Mouse (Mus musculus) heart, embryonic 14.5 days (tissue): ENCODE data around the gene Jund. TPM values are rescaled to one million over a fixed set of nuclear protein-coding genes. Genes with fewer than 3 reads are reported as not detected.
A peak's percentile ranks its signal among the peaks of the same experiment; 100 is the strongest.

Source experiments
- ATAC-seq: fragments of 200-750 bp; cut with Nextera tagmentation; 2 replicates; pipeline ENCODE4 v1.8.0; 2017; ENCODE audit warnings: low read depth, moderate TSS enrichment; ENCODE audit not compliant: insufficient number of reproducible peaks, insufficient read depth, low FRiP score
- H3K27ac ChIP-seq, 2 experiments: fragments of 200-500 bp in 1 of 2; fragments of 300-500 bp in 1 of 2; sonication (generic) in 1 of 2; replicated peaks in 1 of 2; 2 replicates each; pipeline ENCODE4 v1.5.1; 2012 to 2014; ENCODE audit warnings: low read depth in 2 of 2, low read length in 2 of 2, control low read depth in 1 of 2, mild to moderate bottlenecking in 1 of 2, mixed read lengths in 1 of 2; ENCODE audit not compliant: control insufficient read depth in 1 of 2, insufficient read depth in 1 of 2
- H3K27me3 ChIP-seq: fragments of 300-500 bp; sonication (generic); 2 replicates; pipeline ENCODE4 v1.6.1; 2014; ENCODE audit warnings: mild to moderate bottlenecking, low read length, control low read depth; ENCODE audit not compliant: control insufficient read depth, insufficient read depth
- H3K36me3 ChIP-seq: fragments of 300-500 bp; sonication (generic); 2 replicates; pipeline ENCODE4 v1.6.1; 2014; ENCODE audit warnings: mild to moderate bottlenecking, control low read depth, low read length, mixed read lengths; ENCODE audit not compliant: control insufficient read depth, insufficient read depth
- H3K4me1 ChIP-seq, 2 experiments: fragments of 200-500 bp in 1 of 2; fragments of 300-500 bp in 1 of 2; sonication (generic) in 1 of 2; 2 replicates each; pipeline ENCODE4 v1.6.1; 2012 to 2014; ENCODE audit warnings: low read length in 2 of 2, control low read depth in 1 of 2, mixed read lengths in 1 of 2; ENCODE audit not compliant: control insufficient read depth in 2 of 2, insufficient read depth in 2 of 2
- H3K4me2 ChIP-seq: fragments of 300-500 bp; sonication (generic); 2 replicates; pipeline ENCODE4 v1.6.1; 2014; ENCODE audit warnings: mild to moderate bottlenecking, low read length
- H3K4me3 ChIP-seq, 2 experiments: fragments of 200-500 bp in 1 of 2; fragments of 300-500 bp in 1 of 2; sonication (generic) in 1 of 2; 2 replicates each; pipeline ENCODE4 v1.5.1; 2012 to 2014; ENCODE audit warnings: low read length in 2 of 2, mild to moderate bottlenecking in 2 of 2, control low read depth in 1 of 2, low read depth in 1 of 2, moderate library complexity in 1 of 2; ENCODE audit not compliant: control insufficient read depth in 1 of 2, insufficient read depth in 1 of 2
- H3K9ac ChIP-seq: fragments of 300-500 bp; sonication (generic); 2 replicates; pipeline ENCODE4 v1.6.1; 2014; ENCODE audit warnings: mild to moderate bottlenecking, low read length
- H3K9me3 ChIP-seq: fragments of 300-500 bp; sonication (generic); 2 replicates; pipeline ENCODE4 v1.6.1; 2016; ENCODE audit warnings: low read length, control low read depth; ENCODE audit not compliant: control insufficient read depth
- WGBS: fragments of 180-500 bp; shearing (Covaris S2); extraction: QIAGEN DNeasy Blood & Tissue Kit; methylation state at CpG from one replicate; pipeline ENCODE4 v1.1.7; 2014; 5-methylcytosine and 5-hydroxymethylcytosine counted together
- polyA plus RNA-seq: library from polyadenylated mRNA; unstranded; fragments of >200 nt; fragmentation: Nextera tagmentation; extraction: Ambion mirVana; gene quantifications from 2 replicates; pipeline ENCODE4 v1.2.1, GENCODE M21; 2014

Jund gene
- polyA plus RNA-seq, 1 experiment from 2014 or later, result 137 TPM

- no peak for ATAC-seq
- Histone ChIP-seq H3K4me2 (no peak overlapping the region), H3K27me3 (no peaks in the 10 kb centered on the region), H3K4me1 (peaks cover 0 to under 1% of the 10 kb centered on the region in 2 experiments; a peak in 3 of 4 replicates), H3K9me3 (no peaks in the 10 kb centered on the region), H3K27ac (no peak overlapping the region), H3K9ac (no peak overlapping the region), H3K36me3 (no peaks in the 10 kb centered on the region), H3K4me3 (no peak overlapping the region)
- 81% methylated on average over 2 of the region's 2 CpGs for WGBS
These were observed 33.1 kb upstream of the Jund start for GRCm38 (mm10) chr8:70665599-70665998.

GRCm38 (mm10) chr8:70667071-70667470 is 31.7 kb upstream of the Jund start:
- ATAC-seq, result no peak
- Histone ChIP-seq H3K4me2 (no peak overlapping the region), H3K4me3 (no peak overlapping the region), H3K27me3 (no peaks in the 10 kb centered on the region), H3K9ac (no peak overlapping the region), H3K4me1 (no peaks in the 10 kb centered on the region), H3K36me3 (no peaks in the 10 kb centered on the region), H3K9me3 (no peaks in the 10 kb centered on the region), H3K27ac (no peak overlapping the region)
- WGBS, result 58% methylated on average over 5 of the region's 5 CpGs

- Histone ChIP-seq H3K27ac (peak overlapping the region in 1 of 2 experiments; percentile 27; a peak in 1 of 4 replicates), H3K4me1 (peaks cover 9 to 18% of the 10 kb centered on the region in 2 experiments), H3K9me3 (no peaks in the 10 kb centered on the region), H3K9ac (no peak overlapping the region; the same call in 1 of the 2 replicates), H3K27me3 (no peaks in the 10 kb centered on the region), H3K36me3 (0 out of 2 replicates have a peak, but pooled peaks cover 7% of the 10 kb centered on the region), H3K4me3 (no peak overlapping the region), H3K4me2 (no peak overlapping the region)
- WGBS, result 58% methylated on average over 10 of the region's 10 CpGs
- no peak for ATAC-seq
These were observed 27.0 kb upstream of the Jund start for GRCm38 (mm10) chr8:70671615-70672324.

GRCm38 (mm10) chr8:70672325-70673078 is 26.2 kb upstream of the Jund start:
- Histone ChIP-seq H3K4me3 (peak overlapping the region; percentile 27 to 73), H3K4me2 (peak overlapping the region; percentile 57), H3K9me3 (no peaks in the 10 kb centered on the region), H3K27me3 (no peaks in the 10 kb centered on the region), H3K36me3 (0 out of 2 replicates have a peak, but pooled peaks cover 7% of the 10 kb centered on the region), H3K9ac (peak overlapping the region; percentile 66), H3K4me1 (peaks cover 9 to 18% of the 10 kb centered on the region in 2 experiments), H3K27ac (peak overlapping the region; percentile 10 to 49; a peak in 3 of 4 replicates)
- WGBS, result 36% methylated on average over 19 of the region's 19 CpGs
- peak; percentile 2; the same call in 1 of the 2 replicates for ATAC-seq

- H3K9ac ChIP-seq, result peak within 1 kb of the TSS; percentile 78
- whole genome bisulfite sequencing, result under 1% methylated on average over 60 of the region's 60 CpGs
- no peaks in the 10 kb centered on the region for H3K27me3 ChIP-seq
- H3K36me3 ChIP-seq, result peaks cover 14% of the 10 kb centered on the region
- H3K4me3 ChIP-seq, result peak within 1 kb of the TSS; percentile 73 to 79
- H3K27ac ChIP-seq, result peak within 1 kb of the TSS; percentile 96 to 97
- H3K4me1 ChIP-seq, result peaks cover 9 to 18% of the 10 kb centered on the region in 2 experiments
- no peaks in the 10 kb centered on the region for H3K9me3 ChIP-seq
- peak within 1 kb of the TSS; percentile 76 for H3K4me2 ChIP-seq
- ATAC-seq, result peak; percentile 95
These were observed 25.5 kb upstream of the Jund start, which contains the start of gene Lsm4 for GRCm38 (mm10) chr8:70673079-70673856. Gene Lsm4, plus strand, starts transcription at chr8:70673248.

GRCm38 (mm10) chr8:70674109-70674508 is 24.6 kb upstream of the Jund start:
- peaks cover 9 to 18% of the 10 kb centered on the region in 2 experiments for H3K4me1 ChIP-seq
- H3K36me3 ChIP-seq, result peaks cover 22% of the 10 kb centered on the region
- peak overlapping the region; percentile 96 to 97 for H3K27ac ChIP-seq
- H3K4me2 ChIP-seq, result peak overlapping the region; percentile 76
- no peaks in the 10 kb centered on the region for H3K27me3 ChIP-seq
- H3K9me3 ChIP-seq, result no peaks in the 10 kb centered on the region
- peak overlapping the region; percentile 78 for H3K9ac ChIP-seq
- 86% methylated on average over 3 of the region's 3 CpGs for WGBS
- no peak for ATAC-seq
- peak overlapping the region; percentile 73 to 79; a peak in 3 of 4 replicates for H3K4me3 ChIP-seq

GRCm38 (mm10) chr8:70674716-70675115 is 24.0 kb upstream of the Jund start:
- Histone ChIP-seq H3K4me2 (no peak overlapping the region), H3K27ac (peak overlapping the region in 1 of 2 experiments; percentile 96; a peak in 1 of 4 replicates), H3K36me3 (peaks cover 28% of the 10 kb centered on the region), H3K9me3 (no peaks in the 10 kb centered on the region), H3K4me1 (peaks cover 9 to 21% of the 10 kb centered on the region in 2 experiments), H3K27me3 (no peaks in the 10 kb centered on the region), H3K9ac (no peak overlapping the region), H3K4me3 (no peak overlapping the region)
- no peak for ATAC-seq
- 86% methylated on average over 4 of the region's 4 CpGs for WGBS
